Mouse (Mus musculus) MEL (cell line): ENCODE measurements around the gene Ano10. TPM values are rescaled to one million over a fixed set of nuclear protein-coding genes. Genes with fewer than 3 reads are reported as not detected.

Experiments used
- DNase-seq: peaks from one replicate; pipeline ENCODE4 v3.0.0; 2011; ENCODE audit warnings: low read depth, low spot score
- H3K27ac ChIP-seq: 2 replicates; pipeline ENCODE4 v1.5.1; 2012; ENCODE audit warnings: low read depth, mild to moderate bottlenecking, control low read depth, low read length, moderate library complexity; ENCODE audit not compliant: control insufficient read depth
- H3K27me3 ChIP-seq, 2 experiments: fragments of 150-350 bp in 1 of 2; sonication (generic) in 1 of 2; 2 replicates each; pipeline ENCODE4 v1.6.1; 2012; ENCODE audit warnings: low read length in 2 of 2, mild to moderate bottlenecking in 2 of 2, improper control_type of control experiment in 1 of 2, moderate library complexity in 1 of 2; ENCODE audit not compliant: insufficient read depth in 2 of 2, control insufficient read depth in 1 of 2
- H3K36me3 ChIP-seq, 2 experiments: 2 replicates each; pipeline ENCODE4 v1.6.1; 2012 to 2014; ENCODE audit warnings: low read length in 2 of 2, improper control_type of control experiment in 1 of 2, inconsistent platforms in 1 of 2, mild to moderate bottlenecking in 1 of 2; ENCODE audit not compliant: insufficient read depth in 2 of 2, control insufficient read depth in 1 of 2
- H3K4me1 ChIP-seq, 2 experiments: fragments of 150-350 bp in 1 of 2; sonication (generic) in 1 of 2; 2 replicates each; pipeline ENCODE4 v1.6.1; 2012; ENCODE audit warnings: low read length in 2 of 2, improper control_type of control experiment in 1 of 2, mild to moderate bottlenecking in 1 of 2; ENCODE audit not compliant: insufficient read depth in 2 of 2, control insufficient read depth in 1 of 2
- H3K4me3 ChIP-seq, 2 experiments: fragments of 150-350 bp in 1 of 2; sonication (generic) in 1 of 2; 2 replicates each; pipeline ENCODE4 v1.5.1; 2012; ENCODE audit warnings: low read depth in 2 of 2, low read length in 2 of 2, mild to moderate bottlenecking in 2 of 2, moderate library complexity in 2 of 2, control low read depth in 1 of 2, improper control_type of control experiment in 1 of 2; ENCODE audit not compliant: control insufficient read depth in 1 of 2, insufficient read depth in 1 of 2
- H3K79me2 ChIP-seq: 2 replicates; pipeline ENCODE4 v1.6.1; 2012; ENCODE audit warnings: mild to moderate bottlenecking, low read length, moderate library complexity; ENCODE audit not compliant: control insufficient read depth, poor library complexity, insufficient read depth
- H3K9ac ChIP-seq: 2 replicates; pipeline ENCODE4 v1.6.1; 2012; ENCODE audit warnings: low read depth, mild to moderate bottlenecking, control low read depth, low read length, moderate library complexity; ENCODE audit not compliant: control insufficient read depth, poor library complexity, severe bottlenecking
- H3K9me3 ChIP-seq: fragments of 150-350 bp; sonication (generic); replicated peaks from 2 replicates; pipeline ENCODE4 v1.6.1; 2012; ENCODE audit warnings: mild to moderate bottlenecking, low read length, improper control_type of control experiment, moderate library complexity; ENCODE audit not compliant: insufficient read depth
- BHLHE40 ChIP-seq: IDR thresholded peaks from 2 replicates; pipeline ENCODE4 v1.6.1; 2012; ENCODE audit warnings: low read depth, mild to moderate bottlenecking, inconsistent platforms, low read length, improper control_type of control experiment, borderline replicate concordance
- CHD1 ChIP-seq: IDR thresholded peaks from 2 replicates; pipeline ENCODE4 v1.6.1; 2012; ENCODE audit warnings: low read depth, mild to moderate bottlenecking, inconsistent platforms, low read length, improper control_type of control experiment
- CHD2 ChIP-seq: IDR thresholded peaks from 2 replicates; pipeline ENCODE4 v1.6.1; 2011; ENCODE audit warnings: low read length, improper control_type of control experiment
- CTCF ChIP-seq, 3 experiments: IDR thresholded peaks in 2 of 3; conservative IDR thresholded peaks in 1 of 3; 2 replicates each; pipeline ENCODE4 v1.5.1; 2011 to 2012; ENCODE audit warnings: low read length in 3 of 3, low read depth in 2 of 3, mild to moderate bottlenecking in 2 of 3, improper control_type of control experiment in 1 of 3, inconsistent platforms in 1 of 3, mixed read lengths in 1 of 3, moderate library complexity in 1 of 3; ENCODE audit not compliant: control insufficient read depth in 1 of 3, insufficient read depth in 1 of 3, poor library complexity in 1 of 3, severe bottlenecking in 1 of 3
- E2F4 ChIP-seq: IDR thresholded peaks from 2 replicates; pipeline ENCODE4 v1.6.1; 2011; ENCODE audit warnings: low read depth, low read length, improper control_type of control experiment, borderline replicate concordance
- ELF1 ChIP-seq: IDR thresholded peaks from 2 replicates; pipeline ENCODE4 v1.6.1; 2014; ENCODE audit warnings: low read depth, mild to moderate bottlenecking, inconsistent platforms, low read length, improper control_type of control experiment, moderate library complexity
- GATA1 ChIP-seq: IDR thresholded peaks from 2 replicates; pipeline ENCODE4 v1.6.1; 2011; ENCODE audit warnings: low read depth, low read length, improper control_type of control experiment
- JUND ChIP-seq: IDR thresholded peaks from 2 replicates; pipeline ENCODE4 v1.6.1; 2011; ENCODE audit warnings: low read depth, mild to moderate bottlenecking, improper control_type of control experiment, low read length
- MAX ChIP-seq: IDR thresholded peaks from 2 replicates; pipeline ENCODE4 v1.6.1; 2011; ENCODE audit warnings: low read length, improper control_type of control experiment
- MEF2A ChIP-seq: IDR thresholded peaks from 2 replicates; pipeline ENCODE4 v1.6.1; 2014; ENCODE audit warnings: low read depth, mild to moderate bottlenecking, inconsistent platforms, low read length, improper control_type of control experiment; ENCODE audit not compliant: poor library complexity, insufficient replicate concordance, severe bottlenecking; ENCODE audit errors: extremely low read depth
- MXI1 ChIP-seq: IDR thresholded peaks from 2 replicates; pipeline ENCODE4 v1.6.1; 2011; ENCODE audit warnings: mild to moderate bottlenecking, low read depth, low read length, improper control_type of control experiment
- RAD21 ChIP-seq: IDR thresholded peaks from 2 replicates; pipeline ENCODE4 v1.6.1; 2011; ENCODE audit warnings: mild to moderate bottlenecking, low read depth, low read length, improper control_type of control experiment
- RCOR1 ChIP-seq: IDR thresholded peaks from 2 replicates; pipeline ENCODE4 v1.6.1; 2012; ENCODE audit warnings: low read depth, mild to moderate bottlenecking, inconsistent platforms, low read length, improper control_type of control experiment
- SMC3 ChIP-seq: IDR thresholded peaks from 2 replicates; pipeline ENCODE4 v1.6.1; 2011; ENCODE audit warnings: low read depth, low read length, improper control_type of control experiment
- TBP ChIP-seq: IDR thresholded peaks from 2 replicates; pipeline ENCODE4 v1.8.0; 2011; ENCODE audit warnings: low read depth, low read length, improper control_type of control experiment
- UBTF ChIP-seq: IDR thresholded peaks from 2 replicates; pipeline ENCODE4 v1.6.1; 2012; ENCODE audit warnings: low read depth, mild to moderate bottlenecking, inconsistent platforms, low read length, improper control_type of control experiment, moderate library complexity, borderline replicate concordance; ENCODE audit not compliant: insufficient read depth
- ZC3H11A ChIP-seq: IDR thresholded peaks from 2 replicates; pipeline ENCODE4 v1.6.1; 2012; ENCODE audit warnings: low read depth, mild to moderate bottlenecking, inconsistent platforms, low read length, improper control_type of control experiment
- ZKSCAN1 ChIP-seq: IDR thresholded peaks from 2 replicates; pipeline ENCODE4 v1.6.1; 2012; ENCODE audit warnings: low read depth, mild to moderate bottlenecking, inconsistent platforms, low read length, improper control_type of control experiment, moderate library complexity
- ZMIZ1 ChIP-seq: IDR thresholded peaks from 2 replicates; pipeline ENCODE4 v1.6.1; 2012; ENCODE audit warnings: low read depth, mild to moderate bottlenecking, inconsistent platforms, low read length, improper control_type of control experiment, moderate library complexity
- ZNF384 ChIP-seq: IDR thresholded peaks from 2 replicates; pipeline ENCODE4 v1.6.1; 2012; ENCODE audit warnings: low read depth, mild to moderate bottlenecking, inconsistent platforms, low read length, improper control_type of control experiment
- polyA plus RNA-seq, 2 experiments: library from polyadenylated mRNA; stranded (reverse) in 1 of 2; unstranded in 1 of 2; fragments of >175 nt in 1 of 2; fragments of >200 nt in 1 of 2; gene quantifications; 2 replicates each; pipeline versions ENCODE4 v1.2.1 to v1.2.4; 2012; ENCODE audit warnings: low replicate concordance in 2 of 2, low read depth in 1 of 2; ENCODE audit not compliant: insufficient read length in 2 of 2, insufficient read depth in 1 of 2, missing spikeins in 1 of 2
- total RNA-seq: library from RNA; depleted of rRNA; stranded (reverse); fragments of 300-350 nt; gene quantifications from 2 replicates; pipeline ENCODE4 v1.2.3, GENCODE M21; 2012

Ano10 gene
- total and polyA plus RNA-seq, 3 experiments: 0.54 to 3.1 TPM; not detected in 1

DNA sequence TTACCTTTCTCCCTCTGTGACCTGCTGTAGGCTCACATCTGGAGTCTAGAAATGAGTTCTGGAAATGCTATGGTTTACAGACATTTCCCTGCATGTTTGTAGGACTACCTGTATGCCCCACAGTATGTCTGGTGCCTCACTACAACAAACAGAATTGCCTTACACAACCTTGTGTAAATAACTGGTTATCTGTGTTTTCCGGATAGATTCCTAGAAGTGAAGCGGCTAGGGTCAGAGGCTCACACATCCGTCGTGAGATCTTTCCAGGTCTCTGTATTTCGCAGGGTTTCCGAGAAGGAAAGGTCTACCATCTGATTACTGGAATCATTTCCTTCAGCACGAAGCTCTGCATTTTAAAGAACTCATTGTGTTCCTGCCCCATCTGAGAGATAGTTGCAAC is 22.3 kb upstream of the Ano10 start:
- DNase-seq: no peak
- H3K79me2 ChIP-seq: no peaks in the 10 kb centered on the region
- no peaks in the 10 kb centered on the region; a peak in 1 of 4 replicates for H3K27me3 ChIP-seq
- H3K9me3 ChIP-seq: no peaks in the 10 kb centered on the region
- H3K4me1 ChIP-seq: no peaks in the 10 kb centered on the region
- H3K27ac ChIP-seq: no peak overlapping the region
- H3K9ac ChIP-seq: no peak overlapping the region
- no peak for TF ChIP-seq RCOR1
- no peak overlapping the region for H3K4me3 ChIP-seq
- no peaks in the 10 kb centered on the region for H3K36me3 ChIP-seq

DNA sequence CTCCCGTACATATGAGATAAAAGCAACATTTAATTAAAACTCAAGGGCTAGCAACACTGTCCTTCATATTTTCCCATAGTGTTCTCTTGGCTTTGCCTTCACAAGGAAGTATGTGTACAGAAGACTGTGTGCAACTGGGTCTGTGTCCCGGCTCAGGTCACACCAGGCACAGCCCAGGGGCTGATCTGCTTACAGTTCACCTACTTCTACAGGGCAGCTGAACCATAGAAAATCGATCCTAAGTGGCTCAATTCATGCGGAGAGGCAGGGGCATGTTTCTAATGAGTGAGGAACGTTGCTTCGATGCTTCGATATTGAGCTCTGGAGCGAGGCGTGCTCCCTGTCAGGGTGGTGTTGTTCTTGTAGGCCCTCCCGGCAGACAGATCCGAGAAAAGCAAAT is 21.3 kb upstream of the Ano10 start:
- H3K9me3 ChIP-seq: no peaks in the 10 kb centered on the region
- H3K4me1 ChIP-seq: 0 out of 4 replicates have a peak, but pooled peaks cover 0 to 5% of the 10 kb centered on the region in 2 experiments
- TF ChIP-seq SMC3 (no peak), CHD2 (no peak), TBP (no peak), CTCF (IDR thresholded peaks at IDR 0.05 in 2 of 3, conservative IDR thresholded peaks at IDR 0.05 in 1 of 3; ENCODE audit: control insufficient read depth in 1 of 3, insufficient read depth in 1 of 3, low read depth in 2 of 3, low read length in 3 of 3, poor library complexity in 1 of 3, severe bottlenecking in 1 of 3) (no peak), ELF1 (no peak), RCOR1 (no peak), ZNF384 (no peak), MEF2A (no peak), JUND (no peak), E2F4 (no peak), ZMIZ1 (no peak), BHLHE40 (no peak), GATA1 (no peak), ZC3H11A (no peak), UBTF (no peak), CHD1 (no peak), MAX (no peak), MXI1 (no peak), ZKSCAN1 (no peak), RAD21 (no peak)
- H3K79me2 ChIP-seq: no peaks in the 10 kb centered on the region
- no peak overlapping the region for H3K27ac ChIP-seq
- no peak overlapping the region for H3K9ac ChIP-seq
- H3K36me3 ChIP-seq: no peaks in the 10 kb centered on the region
- DNase-seq: no peak
- H3K27me3 ChIP-seq: no peaks in the 10 kb centered on the region; a peak in 1 of 4 replicates
- H3K4me3 ChIP-seq: no peak overlapping the region
